Mouse (Mus musculus) liver, embryonic 11.5 days (tissue): Measurements from ENCODE around the gene Psmg1. TPM values are rescaled to one million over a fixed set of nuclear protein-coding genes. Genes with fewer than 3 reads are reported as not detected.
"Not testable (repeated sequence)": the region's sequence is repeated elsewhere in the genome, so short reads cannot be mapped to it uniquely, and the experiment has no call there.

ENCODE experiments used
- ATAC-seq: fragments of 200-750 bp; cut with Nextera tagmentation; replicated peaks from 2 replicates; pipeline ENCODE4 v1.8.0; 2017; ENCODE audit warnings: moderate number of reproducible peaks, mild to moderate bottlenecking, moderate TSS enrichment, moderate library complexity; ENCODE audit not compliant: low FRiP score
- DNase-seq: peaks from one replicate; pipeline ENCODE4 v3.0.0-alpha.2; 2017; ENCODE audit warnings: low spot score
- H3K27ac ChIP-seq: fragments of 300-500 bp; sonication (generic); 2 replicates; pipeline ENCODE4 v1.5.1; 2014; ENCODE audit warnings: mild to moderate bottlenecking, low read depth, low read length, control low read depth
- H3K27me3 ChIP-seq: fragments of 300-500 bp; sonication (generic); replicated peaks from 2 replicates; pipeline ENCODE4 v1.6.1; 2014; ENCODE audit warnings: low read length, mixed read lengths; ENCODE audit not compliant: control insufficient read depth, insufficient read depth
- H3K36me3 ChIP-seq: fragments of 300-500 bp; sonication (generic); 2 replicates; pipeline ENCODE4 v1.6.1; 2014; ENCODE audit warnings: mild to moderate bottlenecking, low read length, moderate library complexity, mixed read lengths; ENCODE audit not compliant: control insufficient read depth, insufficient read depth
- H3K4me1 ChIP-seq: fragments of 300-500 bp; sonication (generic); replicated peaks from 2 replicates; pipeline ENCODE4 v1.6.1; 2014; ENCODE audit warnings: low read length, mixed read lengths; ENCODE audit not compliant: control insufficient read depth, insufficient read depth
- H3K4me2 ChIP-seq: fragments of 300-500 bp; sonication (generic); 2 replicates; pipeline ENCODE4 v1.6.1; 2014; ENCODE audit warnings: mild to moderate bottlenecking, control low read depth, moderate library complexity
- H3K4me3 ChIP-seq: fragments of 300-500 bp; sonication (generic); 2 replicates; pipeline ENCODE4 v1.5.1; 2014; ENCODE audit warnings: low read depth, low read length, control low read depth
- H3K9ac ChIP-seq: fragments of 300-500 bp; sonication (generic); 2 replicates; pipeline ENCODE4 v1.6.1; 2014; ENCODE audit warnings: low read depth, low read length, control low read depth
- H3K9me3 ChIP-seq: fragments of 300-500 bp; sonication (generic); 2 replicates; pipeline ENCODE4 v1.6.1; 2016; ENCODE audit warnings: low read length, inconsistent platforms, mixed read lengths; ENCODE audit not compliant: control insufficient read depth
- WGBS: fragments of 180-500 bp; shearing (Covaris S2); extraction: QIAGEN DNeasy Blood & Tissue Kit; methylation state at CpG from one replicate; pipeline ENCODE4 v1.1.7; 2014; 5-methylcytosine and 5-hydroxymethylcytosine counted together
- polyA plus RNA-seq: library from polyadenylated mRNA; unstranded; fragments of >200 nt; fragmentation: Nextera tagmentation; extraction: Ambion mirVana; gene quantifications from 2 replicates; pipeline ENCODE4 v1.2.1, GENCODE M21; 2014

The Psmg1 gene
- polyA plus RNA-seq, 1 experiment from 2014 or later, result 127 TPM

GRCm38 (mm10) chr16:96009124-96009523, 18.4 kb upstream of the Psmg1 start:
- not testable (repeated sequence) for H3K4me1 ChIP-seq, H3K36me3 ChIP-seq, H3K27ac ChIP-seq, DNase-seq, H3K9ac ChIP-seq, H3K4me2 ChIP-seq, H3K4me3 ChIP-seq, H3K9me3 ChIP-seq, ATAC-seq, H3K27me3 ChIP-seq
- WGBS, result no CpG with 5 or more reads among the region's 10 CpGs

GRCm38 (mm10) chr16:96004278-96004677, 13.5 kb upstream of the Psmg1 start:
- not testable (repeated sequence) for DNase-seq, H3K4me2 ChIP-seq, ATAC-seq, H3K27me3 ChIP-seq, H3K9ac ChIP-seq, H3K27ac ChIP-seq, H3K9me3 ChIP-seq, H3K4me1 ChIP-seq, H3K4me3 ChIP-seq
- no CpG with 5 or more reads among the region's 10 CpGs for WGBS
- H3K36me3 ChIP-seq, result peaks cover 10% of the 10 kb centered on the region; the same call in 1 of the 2 replicates

GRCm38 (mm10) chr16:95999291-95999690, 8.5 kb upstream of the Psmg1 start:
- Histone ChIP-seq H3K9me3 (no peaks in the 10 kb centered on the region), H3K27ac (no peak overlapping the region), H3K27me3 (no peaks in the 10 kb centered on the region), H3K9ac (no peak overlapping the region), H3K4me1 (no peaks in the 10 kb centered on the region), H3K36me3 (peaks cover 11% of the 10 kb centered on the region; the same call in 1 of the 2 replicates), H3K4me2 (no peak overlapping the region), H3K4me3 (no peak overlapping the region)
- WGBS, result 87% methylated on average over 5 of the region's 5 CpGs
- ATAC-seq, result no peak
- DNase-seq, result no peak

- Histone ChIP-seq H3K36me3 (peaks cover 2% of the 10 kb centered on the region; the same call in 1 of the 2 replicates), H3K4me1 (no peaks in the 10 kb centered on the region; the same call in 1 of the 2 replicates), H3K27ac (no peak overlapping the region), H3K9me3 (no peaks in the 10 kb centered on the region), H3K9ac (no peak overlapping the region), H3K27me3 (no peaks in the 10 kb centered on the region), H3K4me2 (no peak overlapping the region), H3K4me3 (no peak overlapping the region)
- DNase-seq, result no peak
- no peak for ATAC-seq
- 88% methylated on average over 7 of the region's 7 CpGs for WGBS
These were observed 5.4 kb upstream of the Psmg1 start for GRCm38 (mm10) chr16:95996156-95996555.

- H3K4me2 ChIP-seq, H3K4me3 ChIP-seq, DNase-seq, H3K36me3 ChIP-seq, H3K9me3 ChIP-seq, H3K4me1 ChIP-seq, ATAC-seq, H3K27me3 ChIP-seq, H3K27ac ChIP-seq, H3K9ac ChIP-seq: not testable (repeated sequence)
- 70% methylated on average over 4 of the region's 4 CpGs for WGBS
These were observed 3.8 kb upstream of the Psmg1 start for GRCm38 (mm10) chr16:95994576-95994975.

GRCm38 (mm10) chr16:95992596-95992995, 1.8 kb upstream of the Psmg1 start:
- no peak overlapping the region for H3K27ac ChIP-seq
- H3K9ac ChIP-seq, result no peak overlapping the region
- ATAC-seq, result no peak
- H3K4me3 ChIP-seq, result no peak overlapping the region
- DNase-seq, result no peak
- no peaks in the 10 kb centered on the region for H3K9me3 ChIP-seq
- no peaks in the 10 kb centered on the region for H3K36me3 ChIP-seq
- WGBS, result 69% methylated on average over 5 of the region's 5 CpGs
- no peaks in the 10 kb centered on the region for H3K27me3 ChIP-seq
- H3K4me1 ChIP-seq, result no peaks in the 10 kb centered on the region; the same call in none of the 2 replicates
- H3K4me2 ChIP-seq, result no peak overlapping the region

GRCm38 (mm10) chr16:95991122-95991900, 551 bp upstream of the Psmg1 start:
- 7% methylated on average over 10 of the region's 10 CpGs for WGBS
- ATAC-seq, result no peak
- Histone ChIP-seq H3K9ac (peak overlapping the region; percentile 87), H3K4me3 (peak overlapping the region; percentile 83), H3K4me2 (peak overlapping the region; percentile 70), H3K27me3 (no peaks in the 10 kb centered on the region), H3K36me3 (no peaks in the 10 kb centered on the region), H3K9me3 (no peaks in the 10 kb centered on the region), H3K27ac (peak overlapping the region; percentile 77), H3K4me1 (no peaks in the 10 kb centered on the region; the same call in none of the 2 replicates)
- no peak for DNase-seq

GRCm38 (mm10) chr16:95984911-95985310, 5.8 kb downstream of the Psmg1 start:
- Histone ChIP-seq H3K9me3 (no peaks in the 10 kb centered on the region), H3K4me2 (no peak overlapping the region), H3K4me3 (no peak overlapping the region), H3K27ac (no peak overlapping the region), H3K4me1 (no peaks in the 10 kb centered on the region; the same call in 1 of the 2 replicates), H3K27me3 (no peaks in the 10 kb centered on the region), H3K9ac (no peak overlapping the region), H3K36me3 (peaks cover 8% of the 10 kb centered on the region; the same call in 1 of the 2 replicates)
- 67% methylated on average over 5 of the region's 5 CpGs for WGBS
- ATAC-seq, result no peak
- no peak for DNase-seq

GRCm38 (mm10) chr16:95983601-95984000, 7.2 kb downstream of the Psmg1 start:
- Histone ChIP-seq H3K9me3 (no peaks in the 10 kb centered on the region), H3K27ac (no peak overlapping the region), H3K4me1 (no peaks in the 10 kb centered on the region), H3K4me3 (no peak overlapping the region), H3K9ac (no peak overlapping the region), H3K36me3 (peaks cover 10% of the 10 kb centered on the region; the same call in 1 of the 2 replicates), H3K4me2 (no peak overlapping the region), H3K27me3 (no peaks in the 10 kb centered on the region)
- DNase-seq (no peak), ATAC-seq (no peak)
- 85% methylated on average over 7 of the region's 7 CpGs for WGBS
